Mouse (Mus musculus) lung, embryonic 16.5 days (tissue): ENCODE data around the gene Lyzl6. TPM values are rescaled to one million over a fixed set of nuclear protein-coding genes. Genes with fewer than 3 reads are reported as not detected.

Source experiments
- ATAC-seq: fragments of 200-750 bp; cut with Nextera tagmentation; 2 replicates; pipeline ENCODE4 v1.8.0; 2017; ENCODE audit warnings: low read depth, mild to moderate bottlenecking, moderate library complexity
- H3K27ac ChIP-seq: fragments of 300-500 bp; sonication (generic); 2 replicates; pipeline ENCODE4 v1.5.1; 2014; ENCODE audit warnings: mild to moderate bottlenecking, control low read depth, low read length
- H3K27me3 ChIP-seq: fragments of 300-500 bp; sonication (generic); 2 replicates; pipeline ENCODE4 v1.6.1; 2014; ENCODE audit warnings: low read depth, low read length, mixed read lengths; ENCODE audit not compliant: control insufficient read depth, insufficient read depth
- H3K36me3 ChIP-seq: fragments of 300-500 bp; sonication (generic); 2 replicates; pipeline ENCODE4 v1.6.1; 2014; ENCODE audit warnings: low read length; ENCODE audit not compliant: control insufficient read depth, insufficient read depth
- H3K4me1 ChIP-seq: fragments of 300-500 bp; sonication (generic); replicated peaks from 2 replicates; pipeline ENCODE4 v1.6.1; 2014; ENCODE audit warnings: low read length, mixed read lengths; ENCODE audit not compliant: control insufficient read depth, insufficient read depth
- H3K4me2 ChIP-seq: fragments of 300-500 bp; sonication (generic); 2 replicates; pipeline ENCODE4 v1.6.1; 2014; ENCODE audit warnings: low read depth, low read length, control low read depth
- H3K4me3 ChIP-seq: fragments of 300-500 bp; sonication (generic); 2 replicates; pipeline ENCODE4 v1.5.1; 2014; ENCODE audit warnings: mild to moderate bottlenecking, low read length, control low read depth
- H3K9ac ChIP-seq: fragments of 300-500 bp; sonication (generic); 2 replicates; pipeline ENCODE4 v1.6.1; 2014; ENCODE audit warnings: low read length, control low read depth
- H3K9me3 ChIP-seq: fragments of 300-500 bp; sonication (generic); 2 replicates; pipeline ENCODE4 v1.6.1; 2016; ENCODE audit warnings: low read length; ENCODE audit not compliant: control insufficient read depth
- WGBS: fragments of 180-500 bp; shearing (Covaris S2); extraction: QIAGEN DNeasy Blood & Tissue Kit; methylation state at CpG from one replicate; pipeline ENCODE4 v1.1.7; 2014; 5-methylcytosine and 5-hydroxymethylcytosine counted together
- polyA plus RNA-seq: library from polyadenylated mRNA; unstranded; fragments of >200 nt; fragmentation: Nextera tagmentation; extraction: Ambion mirVana; gene quantifications from 2 replicates; pipeline ENCODE4 v1.2.1, GENCODE M21; 2015

Gene Lyzl6
- polyA plus RNA-seq, 1 experiment from 2014 or later = not detected

DNA sequence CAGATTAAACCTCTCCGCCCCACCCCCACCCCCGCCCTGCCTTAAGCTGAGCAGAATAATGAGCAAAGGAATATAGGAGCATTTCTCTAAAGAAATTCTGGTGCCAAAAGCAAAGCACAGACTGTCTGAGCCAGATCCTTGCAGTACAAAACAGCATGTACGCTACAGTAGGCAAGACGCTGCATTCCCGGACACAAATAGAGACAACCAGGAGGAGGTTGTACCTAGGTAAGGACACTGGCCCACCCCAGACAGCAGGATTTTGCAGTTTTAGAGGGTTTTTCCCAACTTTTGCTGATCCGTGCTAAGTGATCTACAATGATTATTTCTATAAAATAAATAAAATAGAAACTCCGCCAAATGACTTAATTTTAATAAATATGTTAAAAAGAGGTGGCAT, 10.0 kb upstream of the Lyzl6 start:
- no peak overlapping the region for H3K4me3 ChIP-seq
- H3K9ac ChIP-seq = no peak overlapping the region
- no peak overlapping the region for H3K27ac ChIP-seq
- H3K4me1 ChIP-seq = peaks cover 5% of the 10 kb centered on the region; the same call in 1 of the 2 replicates
- no peak for ATAC-seq
- peaks cover 48% of the 10 kb centered on the region for H3K27me3 ChIP-seq
- no peaks in the 10 kb centered on the region for H3K9me3 ChIP-seq
- no peaks in the 10 kb centered on the region for H3K36me3 ChIP-seq
- H3K4me2 ChIP-seq = no peak overlapping the region
- WGBS = 31% methylated on average over 7 of the region's 7 CpGs

DNA sequence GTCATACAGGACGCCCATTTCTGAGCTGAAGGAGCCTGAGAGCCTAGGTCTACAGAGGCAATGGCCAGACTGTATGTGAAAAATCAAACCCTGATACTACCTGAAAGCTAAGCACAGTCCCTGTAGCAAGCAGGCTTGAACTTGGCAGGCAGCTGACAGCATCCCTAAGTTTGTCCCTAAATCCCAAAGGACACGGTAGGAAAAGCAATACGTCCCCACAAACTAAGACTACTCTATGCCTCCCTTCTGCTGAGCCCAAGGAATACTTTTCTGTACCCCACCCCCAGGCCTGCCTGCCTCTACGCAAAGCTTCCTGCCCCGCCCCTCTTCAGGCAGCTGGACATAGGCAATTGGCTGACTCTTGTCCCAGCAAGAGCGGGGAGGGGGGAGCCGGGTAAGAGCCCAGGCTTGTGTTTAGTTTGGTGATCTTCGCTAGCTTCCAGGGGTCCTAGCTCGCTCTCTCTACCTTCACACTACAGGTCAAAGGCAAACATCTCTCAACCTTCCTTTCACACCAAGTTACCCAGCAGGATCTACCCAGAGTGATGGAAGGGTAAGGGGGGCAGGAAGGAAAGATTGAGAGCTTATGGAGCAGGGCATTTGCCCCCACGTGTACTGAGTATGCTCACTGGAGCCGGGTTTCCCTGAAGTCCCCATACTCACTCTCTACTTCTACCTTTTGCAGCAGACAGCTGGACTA, 9.4 kb upstream of the Lyzl6 start:
- no peak for ATAC-seq
- H3K9ac ChIP-seq = no peak overlapping the region
- peaks cover 48% of the 10 kb centered on the region for H3K27me3 ChIP-seq
- no peak overlapping the region for H3K4me3 ChIP-seq
- H3K4me2 ChIP-seq = no peak overlapping the region
- H3K36me3 ChIP-seq = no peaks in the 10 kb centered on the region
- no peaks in the 10 kb centered on the region for H3K9me3 ChIP-seq
- no peak overlapping the region for H3K27ac ChIP-seq
- 7% methylated on average over 11 of the region's 11 CpGs for WGBS
- peaks cover 5% of the 10 kb centered on the region; the same call in 1 of the 2 replicates for H3K4me1 ChIP-seq

DNA sequence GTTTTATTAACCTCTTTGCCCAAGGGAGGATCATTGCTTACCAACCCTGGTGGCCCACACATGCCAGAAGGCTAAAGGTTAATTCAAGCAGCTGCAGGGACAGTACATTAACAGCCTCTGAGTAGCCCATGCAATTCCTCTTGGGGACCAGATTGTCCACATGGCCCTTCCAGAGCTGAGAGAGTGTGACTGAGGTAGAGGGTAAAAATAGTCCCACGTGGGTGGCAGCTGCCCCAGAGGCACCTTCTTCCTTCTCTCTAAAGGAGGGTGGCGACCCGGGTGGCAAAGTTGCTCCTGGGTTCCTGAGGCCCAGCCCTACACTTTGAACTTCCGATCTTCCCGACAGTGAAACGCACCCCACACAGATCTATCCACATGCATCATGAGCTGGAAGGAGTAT, 7.6 kb upstream of the Lyzl6 start:
- Histone ChIP-seq H3K9ac (no peak overlapping the region), H3K4me2 (no peak overlapping the region), H3K9me3 (no peaks in the 10 kb centered on the region), H3K36me3 (no peaks in the 10 kb centered on the region), H3K27me3 (peaks cover 42% of the 10 kb centered on the region), H3K4me1 (peaks cover 5% of the 10 kb centered on the region; the same call in 1 of the 2 replicates), H3K4me3 (no peak overlapping the region), H3K27ac (no peak overlapping the region)
- ATAC-seq = no peak
- 79% methylated on average over 6 of the region's 6 CpGs for WGBS

DNA sequence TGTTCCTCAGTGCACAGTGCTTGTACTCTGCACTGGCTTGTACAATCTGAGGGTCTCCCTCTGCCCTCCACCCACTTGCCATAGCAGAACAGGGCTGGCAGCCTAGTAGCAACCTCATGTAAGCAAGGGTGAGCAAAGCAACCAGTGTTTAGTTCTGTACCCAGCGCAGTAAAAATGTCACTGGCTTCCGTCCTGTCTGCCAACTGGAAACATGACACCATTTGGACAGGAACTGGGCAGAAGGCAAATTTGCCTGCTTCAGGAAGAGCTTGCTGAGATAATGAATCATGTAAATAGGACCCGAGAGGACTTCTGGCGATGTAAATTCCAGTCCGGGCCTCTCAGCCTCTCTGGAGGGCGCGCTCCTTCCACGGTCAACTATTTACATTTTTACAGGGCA, 7.0 kb upstream of the Lyzl6 start:
- no peak for ATAC-seq
- H3K27me3 ChIP-seq = peaks cover 36% of the 10 kb centered on the region

GRCm38 (mm10) chr11:103643211-103643610, 4.5 kb upstream of the Lyzl6 start:
- H3K27ac ChIP-seq = no peak overlapping the region
- 69% methylated on average over 9 of the region's 9 CpGs for WGBS
- H3K4me2 ChIP-seq = no peak overlapping the region
- no peak for ATAC-seq
- no peaks in the 10 kb centered on the region for H3K36me3 ChIP-seq
- no peaks in the 10 kb centered on the region for H3K9me3 ChIP-seq
- H3K4me1 ChIP-seq = no peaks in the 10 kb centered on the region
- peaks cover 18% of the 10 kb centered on the region for H3K27me3 ChIP-seq
- H3K9ac ChIP-seq = no peak overlapping the region
- no peak overlapping the region for H3K4me3 ChIP-seq

More for the DNA sequence above, 7.0 kb upstream of the Lyzl6 start:
- H3K4me2 ChIP-seq = no peak overlapping the region
- peaks cover 5% of the 10 kb centered on the region; the same call in 1 of the 2 replicates for H3K4me1 ChIP-seq
- H3K27ac ChIP-seq = no peak overlapping the region
- no peak overlapping the region for H3K4me3 ChIP-seq
- WGBS = 40% methylated on average over 8 of the region's 8 CpGs
- H3K36me3 ChIP-seq = no peaks in the 10 kb centered on the region
- H3K9ac ChIP-seq = no peak overlapping the region
- no peaks in the 10 kb centered on the region for H3K9me3 ChIP-seq

DNA sequence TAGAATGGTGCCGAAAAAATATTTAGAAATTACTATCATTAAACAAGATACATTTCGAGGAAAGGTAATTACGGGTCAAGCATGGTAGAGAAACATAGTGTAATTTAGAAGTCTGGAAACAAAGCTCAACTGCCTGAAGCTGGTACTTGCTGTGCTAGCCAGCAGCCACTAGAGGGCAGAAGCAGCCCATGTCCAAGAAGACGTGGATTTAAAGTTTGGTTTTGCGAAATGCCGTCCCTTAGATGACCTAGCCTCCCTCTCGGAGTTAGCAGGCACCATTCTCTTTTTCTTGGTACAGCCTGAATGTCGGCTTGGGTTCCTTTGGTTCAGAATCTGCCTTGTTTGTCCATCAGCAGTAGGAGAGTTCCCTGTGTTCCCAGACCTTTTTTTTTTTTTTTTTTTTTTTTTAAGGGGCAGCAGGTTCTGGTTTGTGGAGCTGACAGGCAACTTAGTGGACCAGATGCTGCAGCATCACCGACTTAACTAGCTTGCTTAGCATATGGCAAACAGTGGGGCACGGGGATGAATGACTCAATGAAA, 787 bp upstream of the Lyzl6 start:
- Histone ChIP-seq H3K9me3 (no peaks in the 10 kb centered on the region), H3K27me3 (peaks cover 7% of the 10 kb centered on the region)
- WGBS = 3% methylated on average over 10 of the region's 10 CpGs

DNA sequence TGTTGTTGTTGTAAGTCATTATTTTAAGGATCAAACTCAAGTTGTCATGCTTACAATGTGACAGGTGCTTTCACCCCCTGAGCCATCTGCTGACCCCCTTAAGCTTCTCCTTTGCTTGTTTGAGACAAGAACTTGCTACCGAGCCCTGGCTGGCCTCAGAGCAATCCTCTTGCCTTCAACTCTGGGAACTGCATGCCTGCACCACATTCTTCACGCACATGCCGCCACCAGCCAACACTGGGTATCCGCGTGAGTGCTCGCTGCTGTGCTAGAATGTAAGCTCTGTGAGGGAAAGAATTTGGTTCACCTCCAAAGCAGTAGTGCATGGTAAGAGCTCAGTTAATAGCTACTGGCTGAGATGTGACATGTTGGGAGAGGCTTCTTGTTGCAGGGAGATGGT, 2.4 kb downstream of the Lyzl6 start:
- no peak overlapping the region for H3K4me2 ChIP-seq
- H3K4me1 ChIP-seq = no peaks in the 10 kb centered on the region
- no peak overlapping the region for H3K9ac ChIP-seq
- H3K27ac ChIP-seq = no peak overlapping the region
- peaks cover 7% of the 10 kb centered on the region for H3K27me3 ChIP-seq
- H3K4me3 ChIP-seq = no peak overlapping the region
- 66% methylated on average over 6 of the region's 6 CpGs for WGBS
- H3K9me3 ChIP-seq = no peaks in the 10 kb centered on the region
- no peaks in the 10 kb centered on the region for H3K36me3 ChIP-seq
- no peak for ATAC-seq

More for the DNA sequence above, 787 bp upstream of the Lyzl6 start:
- Histone ChIP-seq H3K36me3 (no peaks in the 10 kb centered on the region), H3K4me2 (no peak overlapping the region), H3K9ac (no peak overlapping the region), H3K4me3 (no peak overlapping the region), H3K4me1 (no peaks in the 10 kb centered on the region), H3K27ac (no peak overlapping the region)
- ATAC-seq = no peak

- Histone ChIP-seq H3K9me3 (no peaks in the 10 kb centered on the region), H3K27ac (no peak overlapping the region), H3K36me3 (no peaks in the 10 kb centered on the region), H3K27me3 (peaks cover 7% of the 10 kb centered on the region), H3K4me1 (no peaks in the 10 kb centered on the region), H3K4me3 (no peak overlapping the region), H3K9ac (no peak overlapping the region), H3K4me2 (no peak overlapping the region)
- 65% methylated on average over 3 of the region's 3 CpGs for WGBS
- ATAC-seq = no peak
These were observed 3.2 kb downstream of the Lyzl6 start for GRCm38 (mm10) chr11:103635481-103635880.

GRCm38 (mm10) chr11:103634806-103635205, 3.9 kb downstream of the Lyzl6 start:
- 77% methylated on average over 7 of the region's 7 CpGs for WGBS
- ATAC-seq = no peak

More at GRCm38 (mm10) chr11:103634806-103635205, 3.9 kb downstream of the Lyzl6 start:
- Histone ChIP-seq H3K4me3 (no peak overlapping the region), H3K9me3 (no peaks in the 10 kb centered on the region), H3K4me1 (no peaks in the 10 kb centered on the region), H3K9ac (no peak overlapping the region), H3K27me3 (peaks cover 3% of the 10 kb centered on the region), H3K4me2 (no peak overlapping the region), H3K27ac (no peak overlapping the region), H3K36me3 (no peaks in the 10 kb centered on the region)
